In genomic region chr6:86157253-86158234, GRCm38 (mm10) we compare ENCODE assay signal across 9 mouse cellular contexts. TPM values are rescaled to one million over a fixed set of nuclear protein-coding genes. Genes with fewer than 3 reads are reported as not detected.
DNase-seq lines count a peak whose midpoint lies in the region; ATAC-seq lines count a peak whose summit lies in the region.
"Had no signal": no experiment of that assay in that cellular context is flagged by ENCODE, and none has a peak within 500 bp of the region (broad histone marks: within the 10 kb centered on the region; RNA-seq: fewer than 3 reads in every experiment).

No protein-coding gene starts in this region.

- H3K9me3 ChIP-seq in intestine, embryonic 14.5 days (ENCODE audit: control insufficient read depth, low read length) = no peaks in the 10 kb centered on the region
- H3K9me3 ChIP-seq in intestine, embryonic 16.5 days (ENCODE audit: control insufficient read depth, low read length) = no peaks in the 10 kb centered on the region
- no peaks in the 10 kb centered on the region for H3K9me3 ChIP-seq in heart, embryonic 15.5 days (replicated peaks)
- no peaks in the 10 kb centered on the region for H3K9me3 ChIP-seq in lung, embryonic 16.5 days (ENCODE audit: control insufficient read depth, low read length)
- H3K9me3 ChIP-seq in midbrain, embryonic 13.5 days = no peaks in the 10 kb centered on the region

- no peak overlapping the region for H3K4me3 ChIP-seq in intestine, embryonic 14.5 days (ENCODE audit: low read depth, low read length)
- no peak overlapping the region for H3K4me3 ChIP-seq in intestine, embryonic 16.5 days (ENCODE audit: low read length)
- H3K4me3 ChIP-seq in heart, embryonic 15.5 days = no peak overlapping the region
- H3K4me3 ChIP-seq in lung, embryonic 16.5 days (ENCODE audit: low read length) = no peak overlapping the region
- H3K4me3 ChIP-seq in midbrain, embryonic 13.5 days (replicated peaks) = no peak overlapping the region
- H3K4me3 ChIP-seq: megakaryocyte, embryonic 14.5 days had no signal

- H3K9ac ChIP-seq in intestine, embryonic 14.5 days (ENCODE audit: low read length) = no peak overlapping the region
- no peak overlapping the region for H3K9ac ChIP-seq in intestine, embryonic 16.5 days (ENCODE audit: low read depth, low read length)
- H3K9ac ChIP-seq in heart, embryonic 15.5 days = no peak overlapping the region
- no peak overlapping the region for H3K9ac ChIP-seq in lung, embryonic 16.5 days (ENCODE audit: low read length)
- no peak overlapping the region for H3K9ac ChIP-seq in midbrain, embryonic 13.5 days (replicated peaks)

- H3K27me3 ChIP-seq in intestine, embryonic 14.5 days (replicated peaks; ENCODE audit: control insufficient read depth, insufficient read depth, low read length) = no peaks in the 10 kb centered on the region
- H3K27me3 ChIP-seq in intestine, embryonic 16.5 days (replicated peaks; ENCODE audit: control insufficient read depth, insufficient read depth, low read length) = no peaks in the 10 kb centered on the region
- peaks cover 5% of the 10 kb centered on the region; the same call in 1 of the 2 replicates for H3K27me3 ChIP-seq in heart, embryonic 15.5 days
- H3K27me3 ChIP-seq in lung, embryonic 16.5 days (ENCODE audit: control insufficient read depth, insufficient read depth, low read depth, low read length) = no peaks in the 10 kb centered on the region
- peaks cover 3% of the 10 kb centered on the region; the same call in 1 of the 2 replicates for H3K27me3 ChIP-seq in midbrain, embryonic 13.5 days

- 60% methylated on average over 17 of the region's 17 CpGs for WGBS in intestine, embryonic 14.5 days
- 66% methylated on average over 17 of the region's 17 CpGs for WGBS in intestine, embryonic 16.5 days
- 54% methylated on average over 17 of the region's 17 CpGs for WGBS in heart, embryonic 15.5 days
- 50% methylated on average over 17 of the region's 17 CpGs for WGBS in lung, embryonic 16.5 days
- WGBS in midbrain, embryonic 13.5 days = 77% methylated on average over 17 of the region's 17 CpGs

- DNase-seq in intestine, embryonic 14.5 days (ENCODE audit: low spot score) = peak; percentile 54
- peak; percentile 86 for DNase-seq in Muller cell, postnatal 12 days (ENCODE audit: inconsistent ontology term)
- no peak for DNase-seq in thymus, postnatal 25 days
- DNase-seq in gastrocnemius, postnatal 25 days = no peak

- no peaks in the 10 kb centered on the region for H3K36me3 ChIP-seq in intestine, embryonic 14.5 days (ENCODE audit: control insufficient read depth, insufficient read depth, low read length)
- no peaks in the 10 kb centered on the region for H3K36me3 ChIP-seq in intestine, embryonic 16.5 days (ENCODE audit: control insufficient read depth, insufficient read depth, low read length)
- no peaks in the 10 kb centered on the region for H3K36me3 ChIP-seq in heart, embryonic 15.5 days
- no peaks in the 10 kb centered on the region for H3K36me3 ChIP-seq in lung, embryonic 16.5 days (ENCODE audit: control insufficient read depth, insufficient read depth, low read length)
- no peaks in the 10 kb centered on the region for H3K36me3 ChIP-seq in midbrain, embryonic 13.5 days

- H3K4me2 ChIP-seq in intestine, embryonic 14.5 days (ENCODE audit: low read length) = no peak overlapping the region
- no peak overlapping the region for H3K4me2 ChIP-seq in intestine, embryonic 16.5 days (ENCODE audit: low read depth, low read length)
- peak overlapping the region; percentile 10; the same call in 1 of the 2 replicates for H3K4me2 ChIP-seq in heart, embryonic 15.5 days
- peak overlapping the region; percentile 2; the same call in 1 of the 2 replicates for H3K4me2 ChIP-seq in lung, embryonic 16.5 days (ENCODE audit: low read depth, low read length)
- no peak overlapping the region for H3K4me2 ChIP-seq in midbrain, embryonic 13.5 days (replicated peaks)

- H3K27ac ChIP-seq in intestine, embryonic 14.5 days (ENCODE audit: low read depth) = no peak overlapping the region
- H3K27ac ChIP-seq in intestine, embryonic 16.5 days (ENCODE audit: low read length) = no peak overlapping the region
- no peak overlapping the region for H3K27ac ChIP-seq in heart, embryonic 15.5 days
- peak overlapping the region; percentile 26; the same call in 1 of the 2 replicates for H3K27ac ChIP-seq in lung, embryonic 16.5 days (ENCODE audit: low read length)
- no peak overlapping the region for H3K27ac ChIP-seq in midbrain, embryonic 13.5 days

- ATAC-seq in intestine, embryonic 14.5 days (replicated peaks; ENCODE audit: low FRiP score, low TSS enrichment, low read depth) = no peak
- ATAC-seq in intestine, embryonic 16.5 days = no peak
- ATAC-seq in heart, embryonic 15.5 days (replicated peaks; ENCODE audit: insufficient number of reproducible peaks, insufficient read depth, low FRiP score, low read depth) = peak; percentile 74; the same call in 1 of the 2 replicates
- peak; percentile 93 for ATAC-seq in lung, embryonic 16.5 days (ENCODE audit: low read depth)
- ATAC-seq in midbrain, embryonic 13.5 days = no peak

- H3K4me1 ChIP-seq in intestine, embryonic 14.5 days (replicated peaks; ENCODE audit: control insufficient read depth, insufficient read depth, low read length) = no peaks in the 10 kb centered on the region
- H3K4me1 ChIP-seq in intestine, embryonic 16.5 days (ENCODE audit: control insufficient read depth, insufficient read depth, low read length) = no peaks in the 10 kb centered on the region; the same call in 1 of the 2 replicates
- peaks cover 8% of the 10 kb centered on the region for H3K4me1 ChIP-seq in heart, embryonic 15.5 days (replicated peaks)
- H3K4me1 ChIP-seq in lung, embryonic 16.5 days (replicated peaks; ENCODE audit: control insufficient read depth, insufficient read depth, low read length) = peaks cover 9% of the 10 kb centered on the region
- H3K4me1 ChIP-seq in midbrain, embryonic 13.5 days (replicated peaks) = peaks cover 6% of the 10 kb centered on the region; the same call in 1 of the 2 replicates

RNA-seq across cellular contexts. Expression of gene Tgfa, which starts 37.5 kb away (rescaled TPM):
- polyA plus RNA-seq in intestine, embryonic 14.5 days (2014; fragmentation: Nextera tagmentation; extraction: Ambion mirVana) = 6.8 and 7.3 TPM in 2 replicates
- 6.0 and 7.0 TPM in 2 replicates for polyA plus RNA-seq in intestine, embryonic 16.5 days (2015; fragmentation: Nextera tagmentation; extraction: Ambion mirVana)
- polyA plus RNA-seq in heart, embryonic 15.5 days (2015; fragmentation: Nextera tagmentation; extraction: Ambion mirVana) = 2.3 and 3.1 TPM in 2 replicates
- polyA plus RNA-seq in lung, embryonic 16.5 days (2015; fragmentation: Nextera tagmentation; extraction: Ambion mirVana) = 3.8 and 4.3 TPM in 2 replicates
- polyA plus RNA-seq in midbrain, embryonic 13.5 days (2015; fragmentation: Nextera tagmentation; extraction: Ambion mirVana) = 3.8 TPM in 2 replicates
- under 1 TPM; 0.15 to 0.35 TPM for total RNA-seq in gastrocnemius, postnatal 25 days (2021)

Comparison
In these comparisons a context has a peak if more than half of its experiments do, and no peak if none do; other contexts are left out.
1. ATAC-seq: peak in heart, embryonic 15.5 days (single experiment) and lung, embryonic 16.5 days (single experiment); none in intestine, embryonic 14.5 days (single experiment), intestine, embryonic 16.5 days (single experiment) and midbrain, embryonic 13.5 days (single experiment).
2. DNase-seq: peak in intestine, embryonic 14.5 days (single experiment) and Muller cell, postnatal 12 days (single experiment); none in thymus, postnatal 25 days (single experiment) and gastrocnemius, postnatal 25 days (single experiment).
3. H3K4me2 ChIP-seq: peak in heart, embryonic 15.5 days (single experiment) and lung, embryonic 16.5 days (single experiment); none in intestine, embryonic 14.5 days (single experiment), intestine, embryonic 16.5 days (single experiment) and midbrain, embryonic 13.5 days (single experiment).